Mouse (Mus musculus): Measurements from ENCODE around the gene Rpl24. TPM values are rescaled to one million over a fixed set of nuclear protein-coding genes. Genes with fewer than 3 reads are reported as not detected.
"Not testable (repeated sequence)": the region's sequence is repeated elsewhere in the genome, so short reads cannot be mapped to it uniquely, and the experiment has no call there.

The Rpl24 gene
- polyA plus RNA-seq, 1 experiment from 2014 or later = 680 TPM

DNA sequence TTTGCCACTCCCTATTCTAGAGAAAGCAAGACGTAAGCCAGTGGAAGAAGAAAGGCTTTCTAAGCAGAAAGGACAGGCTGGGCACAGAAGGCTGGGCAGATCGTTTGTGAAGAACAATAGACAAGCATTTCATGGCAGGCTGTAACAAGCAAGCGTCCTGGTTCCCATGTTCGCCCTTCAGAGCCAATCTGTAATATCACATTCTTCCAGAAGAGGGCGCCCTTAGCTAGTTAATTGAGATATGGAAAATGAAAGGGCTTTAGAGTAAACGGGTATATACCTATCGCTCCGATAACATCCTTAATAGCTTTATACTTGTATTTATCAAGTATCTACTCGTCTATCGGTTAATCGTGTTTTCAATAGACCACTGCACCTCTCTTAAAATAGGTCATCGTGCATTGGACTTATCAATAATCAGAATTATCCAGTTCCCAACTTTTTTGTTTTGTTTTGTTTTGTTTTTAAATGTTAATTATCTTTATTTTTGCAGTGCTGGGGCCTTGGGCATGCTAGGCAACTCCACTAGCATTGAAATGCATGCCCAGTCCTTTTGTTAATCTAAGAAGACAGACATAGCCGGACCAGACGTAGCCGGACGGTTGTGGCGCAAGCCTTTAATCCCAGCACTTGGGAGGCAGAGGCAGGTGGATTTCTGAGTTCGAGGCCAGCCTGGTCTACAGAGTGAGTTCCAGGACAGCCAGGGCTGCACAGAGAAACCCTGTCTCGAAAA, 15.0 kb upstream of the Rpl24 start:
- peak; percentile 76 for ATAC-seq (ENCODE audit: low FRiP score, low read depth)
- Histone ChIP-seq H3K9me3 (no peaks in the 10 kb centered on the region), H3K27me3 (replicated peaks) (no peaks in the 10 kb centered on the region), H3K9ac (no peak overlapping the region), H3K4me2 (replicated peaks) (0 out of 2 replicates have a peak overlapping the region, but pooled peaks have one; percentile 7), H3K4me1 (no peaks in the 10 kb centered on the region), H3K36me3 (no peaks in the 10 kb centered on the region), H3K4me3 (no peak overlapping the region), H3K27ac (no peak overlapping the region)
- WGBS = 43% methylated on average over 19 of the region's 19 CpGs

DNA sequence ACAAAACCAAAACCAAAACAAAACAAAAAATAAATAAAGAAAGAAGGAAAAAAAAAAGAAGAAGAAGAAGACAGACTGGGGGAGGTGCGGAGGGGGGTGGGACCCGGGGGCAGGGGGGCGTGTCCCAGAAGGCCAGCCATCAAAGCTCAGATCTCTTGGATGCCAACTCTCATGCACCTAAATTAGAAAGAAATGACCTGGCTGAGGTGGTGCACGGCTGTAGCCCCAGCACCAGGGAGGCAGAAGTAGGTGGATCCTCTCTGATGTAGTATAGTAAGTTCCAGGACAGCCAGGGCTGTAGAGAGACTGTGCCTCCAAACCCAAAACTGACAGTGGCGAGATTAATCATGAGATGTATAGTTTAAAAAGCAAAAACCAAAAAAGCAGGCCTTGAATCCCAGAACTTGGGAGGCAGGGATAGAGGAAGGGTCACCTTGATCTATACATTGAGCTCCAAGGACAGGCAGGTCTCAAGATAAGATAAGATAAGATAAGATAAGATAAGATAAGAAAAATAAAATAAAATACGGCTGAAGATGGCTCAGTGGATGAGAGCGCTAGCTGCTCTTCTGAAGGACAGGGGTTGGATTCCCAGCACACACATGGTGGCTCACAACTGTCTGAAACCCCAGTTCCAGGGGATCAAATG, 14.3 kb upstream of the Rpl24 start:
- Histone ChIP-seq H3K4me2 (replicated peaks) (no peak overlapping the region), H3K36me3 (no peaks in the 10 kb centered on the region), H3K27ac (no peak overlapping the region), H3K27me3 (replicated peaks) (no peaks in the 10 kb centered on the region), H3K4me3 (no peak overlapping the region), H3K4me1 (no peaks in the 10 kb centered on the region), H3K9me3 (no peaks in the 10 kb centered on the region), H3K9ac (no peak overlapping the region)
- WGBS = 74% methylated on average over 7 of the region's 7 CpGs
- no peak for ATAC-seq (ENCODE audit: low FRiP score, low read depth)

DNA sequence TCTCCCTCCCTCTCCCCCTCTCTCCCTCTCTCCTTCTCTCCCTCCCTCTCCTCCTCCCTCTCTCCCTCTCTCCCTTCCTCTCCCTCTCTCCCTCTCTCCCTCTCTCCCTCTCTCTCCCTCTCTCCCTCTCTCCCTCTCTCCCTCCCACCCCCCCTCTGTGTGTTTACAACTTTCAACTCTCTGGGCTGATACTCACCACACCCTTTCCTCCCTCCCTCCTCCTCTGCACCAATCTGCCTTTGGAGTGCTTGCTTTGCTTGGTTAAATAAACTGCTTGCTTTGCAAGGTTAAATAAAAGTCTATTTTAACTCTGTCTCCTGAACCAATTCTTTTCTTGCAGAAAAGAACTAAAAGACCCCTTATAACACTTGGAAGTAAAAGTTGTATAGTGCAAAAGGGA, 13.3 kb upstream of the Rpl24 start:
- no peak overlapping the region for H3K4me2 ChIP-seq (replicated peaks)

DNA sequence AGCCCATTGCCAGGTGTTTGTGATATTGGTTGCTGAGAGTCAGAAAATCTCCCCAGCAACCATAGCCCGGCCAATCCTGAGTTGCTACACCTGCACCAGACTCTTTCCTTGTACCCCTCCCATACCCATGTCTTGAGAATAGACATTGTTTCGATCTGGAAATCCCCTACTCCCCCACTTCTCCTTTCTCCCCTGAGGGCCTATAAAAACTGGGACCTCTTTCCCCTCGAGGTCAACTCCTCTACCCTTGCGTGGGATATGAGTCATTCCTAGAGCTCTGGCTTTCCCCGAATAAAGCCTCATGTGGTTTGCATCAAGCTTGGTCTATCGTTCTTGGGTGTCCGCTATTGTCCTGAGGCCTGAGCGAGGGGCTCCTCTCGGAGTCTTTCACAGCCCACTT, 11.9 kb upstream of the Rpl24 start:
- H3K27ac ChIP-seq; H3K9ac ChIP-seq; H3K9me3 ChIP-seq; H3K36me3 ChIP-seq; H3K4me3 ChIP-seq; H3K4me2 ChIP-seq (replicated peaks); H3K4me1 ChIP-seq; H3K27me3 ChIP-seq (replicated peaks); ATAC-seq (ENCODE audit: low FRiP score, low read depth): not testable (repeated sequence)
- WGBS = 95% methylated on average over 9 of the region's 9 CpGs

More for the DNA sequence above, 13.3 kb upstream of the Rpl24 start:
- ATAC-seq (ENCODE audit: low FRiP score, low read depth) = no peak
- Histone ChIP-seq H3K4me1 (no peaks in the 10 kb centered on the region), H3K36me3 (no peaks in the 10 kb centered on the region), H3K9ac (no peak overlapping the region), H3K27ac (no peak overlapping the region), H3K9me3 (no peaks in the 10 kb centered on the region), H3K4me3 (no peak overlapping the region), H3K27me3 (replicated peaks) (no peaks in the 10 kb centered on the region)

DNA sequence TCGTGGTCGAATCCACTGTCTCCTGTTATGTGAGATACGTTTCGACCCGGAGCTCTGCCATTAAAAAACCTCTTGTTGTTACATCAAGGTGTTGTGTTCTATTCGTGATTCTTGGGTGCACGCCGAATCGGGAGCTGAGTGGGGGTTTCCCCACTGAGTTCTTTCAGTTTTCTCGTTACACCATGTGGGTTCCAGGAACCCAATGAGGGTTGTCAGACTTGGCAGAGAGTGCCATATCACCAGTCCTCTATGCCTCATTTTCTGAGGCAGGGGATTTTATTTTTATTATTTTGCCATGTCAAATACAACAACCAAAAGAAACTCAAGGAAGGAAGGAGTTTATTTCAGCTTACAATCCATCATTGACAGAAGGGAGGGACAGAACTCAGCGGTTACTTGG, 3.0 kb upstream of the Rpl24 start:
- H3K4me1 ChIP-seq; H3K27ac ChIP-seq; H3K9me3 ChIP-seq; H3K4me2 ChIP-seq (replicated peaks); H3K9ac ChIP-seq; ATAC-seq (ENCODE audit: low FRiP score, low read depth); H3K36me3 ChIP-seq; H3K4me3 ChIP-seq; H3K27me3 ChIP-seq (replicated peaks): not testable (repeated sequence)
- 94% methylated on average over 6 of the region's 11 CpGs for WGBS

DNA sequence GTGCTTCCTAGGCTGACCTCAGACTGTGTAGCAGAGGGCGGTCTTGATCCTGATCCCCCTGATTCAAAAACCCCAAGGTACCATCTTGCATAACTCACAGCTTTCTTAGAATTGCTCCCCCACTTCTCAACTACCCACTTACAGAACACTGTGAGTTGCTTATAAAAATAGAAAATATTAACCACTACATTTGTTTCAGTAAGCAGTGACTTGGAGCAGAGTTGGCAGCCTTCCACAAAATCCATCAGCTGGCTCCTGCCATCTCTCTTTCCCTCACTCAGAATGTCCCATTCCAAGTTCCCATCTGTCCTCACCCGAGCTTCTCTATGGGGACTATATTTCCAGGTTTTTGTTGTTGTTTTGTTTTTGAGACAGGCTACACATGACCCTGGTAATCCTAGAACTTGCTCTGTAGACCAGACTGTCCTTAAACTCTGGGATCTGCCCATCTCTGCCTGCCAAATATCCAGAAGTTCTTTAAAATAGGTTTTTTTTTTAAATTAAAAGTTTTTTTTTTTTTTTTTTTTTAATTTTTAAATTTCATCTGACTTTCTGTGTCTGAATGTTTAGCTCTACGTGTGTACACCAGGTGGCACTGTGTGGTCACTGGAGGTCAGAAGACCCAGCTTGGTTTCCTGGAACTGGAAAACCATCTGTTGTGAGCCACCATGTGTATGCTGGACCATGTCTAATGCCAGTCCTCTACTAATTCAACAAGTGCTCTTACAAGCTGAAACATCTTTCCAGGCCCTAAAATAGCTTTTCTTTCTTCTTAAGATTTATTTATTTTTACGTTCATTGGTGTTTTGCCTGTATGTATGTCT, 1.7 kb upstream of the Rpl24 start:
- 69% methylated on average over 4 of the region's 4 CpGs for WGBS
- H3K9me3 ChIP-seq = no peaks in the 10 kb centered on the region
- no peak overlapping the region for H3K27ac ChIP-seq
- peaks cover 9% of the 10 kb centered on the region for H3K36me3 ChIP-seq
- H3K4me3 ChIP-seq = no peak overlapping the region
- H3K4me2 ChIP-seq (replicated peaks) = no peak overlapping the region
- ATAC-seq (ENCODE audit: low FRiP score, low read depth) = no peak
- H3K9ac ChIP-seq = no peak overlapping the region
- H3K27me3 ChIP-seq (replicated peaks) = no peaks in the 10 kb centered on the region
- H3K4me1 ChIP-seq = peaks cover 5% of the 10 kb centered on the region

DNA sequence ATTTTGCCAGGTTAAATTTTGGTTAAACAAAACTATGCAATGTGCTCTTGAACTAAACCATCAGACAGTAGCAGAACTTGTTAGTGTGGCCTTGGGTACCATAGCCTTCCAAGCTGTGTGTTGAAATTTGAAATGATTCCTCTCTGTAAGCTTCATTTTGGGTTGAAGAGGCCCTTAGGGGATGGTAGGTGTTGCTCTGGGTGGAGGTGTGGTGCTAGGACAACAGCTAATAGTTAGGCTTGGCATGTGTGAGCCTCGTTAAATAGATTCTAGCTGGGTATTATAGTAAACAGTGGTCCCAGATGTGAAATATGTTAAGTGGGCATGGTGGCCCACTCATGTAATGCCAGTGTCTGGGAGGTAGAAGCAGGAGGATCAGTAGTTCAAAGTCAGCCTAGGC, 1.1 kb downstream of the Rpl24 start:
- no peaks in the 10 kb centered on the region for H3K27me3 ChIP-seq (replicated peaks)
- H3K4me2 ChIP-seq (replicated peaks) = peak overlapping the region; percentile 78
- H3K36me3 ChIP-seq = peaks cover 36% of the 10 kb centered on the region
- H3K4me1 ChIP-seq = peaks cover 5% of the 10 kb centered on the region
- peak overlapping the region; percentile 90 for H3K9ac ChIP-seq
- ATAC-seq (ENCODE audit: low FRiP score, low read depth) = no peak
- peak overlapping the region; percentile 78 for H3K4me3 ChIP-seq
- WGBS = 45% methylated on average over 1 of the region's 1 CpGs
- H3K9me3 ChIP-seq = no peaks in the 10 kb centered on the region
- no peak overlapping the region for H3K27ac ChIP-seq

DNA sequence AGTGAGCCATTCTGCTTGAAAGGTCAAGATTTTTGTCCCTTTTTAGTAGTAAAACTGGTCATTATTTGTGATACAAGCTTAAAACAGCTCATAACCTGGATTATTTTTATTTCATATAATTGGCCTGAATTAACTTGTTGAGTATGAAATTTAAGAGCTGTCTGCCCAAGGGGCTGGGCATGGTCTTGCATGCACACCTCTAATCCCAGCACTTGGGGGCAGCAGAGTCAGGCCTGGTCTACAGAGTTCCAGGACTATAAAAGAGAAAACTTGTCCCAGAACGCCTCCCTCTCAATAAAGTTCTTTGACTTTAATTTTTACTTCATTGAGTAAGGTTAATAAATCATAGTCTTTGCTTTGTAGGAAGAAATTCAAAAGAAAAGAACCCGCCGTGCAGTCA, 3.1 kb downstream of the Rpl24 start:
- H3K36me3 ChIP-seq = peaks cover 37% of the 10 kb centered on the region
- H3K4me3 ChIP-seq = no peak overlapping the region
- H3K9me3 ChIP-seq = no peaks in the 10 kb centered on the region
- no peak overlapping the region for H3K9ac ChIP-seq
- H3K4me2 ChIP-seq (replicated peaks) = no peak overlapping the region
- H3K27me3 ChIP-seq (replicated peaks) = no peaks in the 10 kb centered on the region
- no peak overlapping the region for H3K27ac ChIP-seq
- peaks cover 8% of the 10 kb centered on the region for H3K4me1 ChIP-seq
- WGBS = 82% methylated on average over 3 of the region's 3 CpGs
- ATAC-seq (ENCODE audit: low FRiP score, low read depth) = no peak

DNA sequence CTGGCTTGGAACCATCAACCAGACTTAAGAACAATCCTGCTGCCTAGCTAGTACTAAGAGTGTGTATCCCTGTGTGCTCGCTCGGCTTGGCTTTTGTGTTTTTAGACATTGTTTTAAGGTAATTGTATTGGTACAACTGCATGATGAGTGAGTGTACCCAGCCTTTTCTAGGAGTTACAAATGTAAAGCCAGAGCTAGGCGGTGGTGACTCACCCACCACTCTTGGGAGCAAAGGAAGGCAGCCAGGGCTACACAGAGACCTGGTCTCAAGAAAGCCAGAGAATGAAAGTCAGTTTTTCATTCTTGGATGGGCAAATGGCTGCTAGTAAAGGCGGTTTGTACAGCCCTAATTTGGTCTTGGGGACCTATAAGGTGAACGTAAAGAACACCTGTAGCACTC, 4.3 kb downstream of the Rpl24 start:
- Histone ChIP-seq H3K9me3 (no peaks in the 10 kb centered on the region), H3K4me3 (no peak overlapping the region), H3K9ac (no peak overlapping the region), H3K36me3 (peaks cover 37% of the 10 kb centered on the region), H3K4me2 (replicated peaks) (no peak overlapping the region), H3K27ac (no peak overlapping the region), H3K4me1 (peaks cover 14% of the 10 kb centered on the region), H3K27me3 (replicated peaks) (no peaks in the 10 kb centered on the region)
- ATAC-seq (ENCODE audit: low FRiP score, low read depth) = no peak
- WGBS = 98% methylated on average over 5 of the region's 5 CpGs

DNA sequence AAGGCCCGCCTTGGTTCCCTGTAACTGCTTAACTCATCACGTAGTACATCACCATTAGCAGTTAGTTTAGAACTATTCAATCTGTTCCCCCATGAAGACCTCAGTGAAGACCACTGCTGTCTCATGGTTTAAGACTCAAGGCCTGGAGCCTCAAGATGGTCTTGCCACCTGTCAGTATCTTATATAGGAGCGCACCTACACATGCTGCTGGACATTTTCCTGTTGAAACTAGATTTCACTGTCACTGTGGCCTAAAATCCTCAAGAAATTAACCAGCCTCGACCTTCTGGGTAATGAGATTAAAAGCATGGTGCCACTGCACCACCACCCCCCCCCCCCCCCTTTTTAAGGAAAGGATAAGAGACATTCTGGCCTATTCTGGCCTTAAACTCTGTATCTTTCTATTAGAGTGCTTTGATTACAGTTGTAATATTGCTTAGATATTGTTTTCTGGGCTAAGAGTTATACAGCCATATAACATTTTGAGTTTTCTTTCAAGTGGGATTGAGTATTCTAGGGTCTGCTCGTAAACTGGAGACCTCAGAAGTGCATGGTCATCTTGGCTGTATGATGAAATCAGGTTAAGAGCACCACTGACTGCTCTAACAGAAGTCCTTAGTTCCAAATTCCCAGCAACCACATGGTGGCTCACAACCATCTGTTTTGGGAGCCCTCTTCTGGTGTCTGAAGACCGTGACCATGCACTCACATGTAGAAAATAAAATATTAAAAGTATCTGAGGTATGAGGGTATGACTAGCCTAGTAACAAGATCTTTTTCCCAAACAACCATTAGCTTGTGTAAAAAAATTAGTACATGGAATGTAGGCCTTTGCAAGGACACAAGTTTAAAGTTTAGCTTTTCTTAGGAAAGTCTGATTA, 5.9 kb downstream of the Rpl24 start:
- 88% methylated on average over 6 of the region's 6 CpGs for WGBS
- ATAC-seq (ENCODE audit: low FRiP score, low read depth) = no peak
- Histone ChIP-seq H3K4me1 (peaks cover 15% of the 10 kb centered on the region), H3K4me2 (replicated peaks) (no peak overlapping the region), H3K9me3 (no peaks in the 10 kb centered on the region), H3K9ac (no peak overlapping the region), H3K4me3 (no peak overlapping the region), H3K27ac (no peak overlapping the region), H3K36me3 (peaks cover 37% of the 10 kb centered on the region), H3K27me3 (replicated peaks) (no peaks in the 10 kb centered on the region)

DNA sequence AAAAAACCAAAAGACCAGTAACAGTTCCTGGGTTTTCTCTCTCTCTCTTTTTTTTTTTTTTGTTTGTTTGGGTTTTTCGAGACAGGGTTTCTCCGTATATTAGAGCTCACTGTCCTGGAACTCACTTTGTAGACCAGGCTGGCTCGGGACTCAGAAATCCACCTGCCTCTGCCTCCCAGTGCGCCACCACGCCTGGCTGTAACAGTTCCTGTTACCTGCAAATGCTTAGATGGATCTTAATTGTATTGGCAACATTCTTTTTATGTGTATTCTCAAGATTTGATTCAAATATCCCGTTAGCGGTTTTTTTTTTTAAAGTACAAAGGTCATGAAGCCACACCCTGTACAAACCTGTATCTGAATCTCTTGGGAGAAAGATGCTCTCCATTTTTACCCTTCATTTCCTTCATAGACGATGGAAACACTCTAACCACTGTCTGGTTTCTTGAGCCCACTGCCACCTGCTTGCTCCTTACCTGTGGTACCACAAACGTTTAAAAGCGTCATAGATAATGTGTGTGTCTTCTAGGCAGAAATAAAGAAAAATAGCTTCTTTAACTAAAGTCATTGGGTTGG, 6.6 kb downstream of the Rpl24 start:
- WGBS = 60% methylated on average over 10 of the region's 10 CpGs
- no peaks in the 10 kb centered on the region for H3K9me3 ChIP-seq

More for the DNA sequence above, 6.6 kb downstream of the Rpl24 start:
- Histone ChIP-seq H3K9ac (no peak overlapping the region), H3K36me3 (peaks cover 37% of the 10 kb centered on the region), H3K4me2 (replicated peaks) (peak overlapping the region; percentile 80), H3K4me3 (peak overlapping the region; percentile 96), H3K4me1 (peaks cover 10% of the 10 kb centered on the region), H3K27ac (no peak overlapping the region), H3K27me3 (replicated peaks) (no peaks in the 10 kb centered on the region)
- ATAC-seq (ENCODE audit: low FRiP score, low read depth) = no peak
